Mouse (Mus musculus) layer of hippocampus, postnatal 36 days (tissue): ENCODE data around the gene Rabepk. TPM values are rescaled to one million over a fixed set of nuclear protein-coding genes. Genes with fewer than 3 reads are reported as not detected.
"Not testable (repeated sequence)": the region's sequence is repeated elsewhere in the genome, so short reads cannot be mapped to it uniquely, and the experiment has no call there.

Experiments used
- DNase-seq, 2 experiments: peaks; one replicate each; pipeline ENCODE4 v3.0.0; 2022
- total RNA-seq, 2 experiments: library from RNA; stranded (reverse); gene quantifications; 2 replicates each; pipeline ENCODE4 v1.2.3; 2021

Gene Rabepk
- total RNA-seq: 10 to 100 TPM; 32.8 to 38.1 TPM

DNA sequence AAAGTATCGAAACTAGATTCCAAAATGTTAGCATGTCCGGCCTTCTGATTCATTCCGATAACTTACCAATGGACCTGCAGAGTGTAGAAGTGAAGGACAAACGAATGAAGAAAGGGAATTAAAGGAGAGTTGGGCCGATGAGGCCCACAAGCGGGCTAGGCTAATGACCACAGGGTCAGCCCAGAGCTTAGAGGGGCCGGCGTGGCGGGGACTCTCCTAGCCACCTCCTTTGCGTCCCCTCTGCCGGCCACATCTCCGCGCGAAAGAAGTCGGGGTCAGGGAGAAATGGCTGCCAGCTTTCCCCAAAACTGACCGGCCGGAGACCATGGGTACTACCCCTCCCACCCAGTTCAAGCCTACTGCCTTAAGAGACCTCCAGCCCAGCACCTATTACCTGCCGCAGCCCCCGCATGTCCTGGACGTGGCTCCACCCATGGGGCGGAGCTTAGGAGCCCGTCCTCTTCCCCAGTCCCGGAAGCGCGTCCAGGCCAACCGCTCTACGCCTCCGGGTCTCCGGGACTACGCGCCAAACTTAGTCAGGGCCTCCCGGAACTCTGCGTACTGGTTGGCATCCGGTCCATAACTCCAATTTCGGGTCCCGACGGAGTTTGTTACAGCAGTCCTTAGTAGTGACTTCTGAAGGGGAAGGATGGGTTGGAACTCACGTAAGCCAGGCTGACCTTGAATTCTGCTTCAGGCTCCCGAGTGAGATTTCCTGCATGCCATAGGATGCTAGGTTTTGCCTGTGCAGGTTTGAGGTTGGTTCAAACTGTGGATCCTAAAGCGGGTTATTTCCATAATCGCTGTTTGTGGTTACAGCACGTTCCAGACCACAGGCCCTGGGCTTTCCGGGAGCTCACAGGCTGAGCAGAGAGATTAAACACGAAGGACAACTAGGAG lies at the start of gene Rabepk:
TSS of gene Rabepk (minus strand) at position 556 of the 900 bp plus-strand sequence.
- DNase-seq: peak; percentile 71 to 80

DNA sequence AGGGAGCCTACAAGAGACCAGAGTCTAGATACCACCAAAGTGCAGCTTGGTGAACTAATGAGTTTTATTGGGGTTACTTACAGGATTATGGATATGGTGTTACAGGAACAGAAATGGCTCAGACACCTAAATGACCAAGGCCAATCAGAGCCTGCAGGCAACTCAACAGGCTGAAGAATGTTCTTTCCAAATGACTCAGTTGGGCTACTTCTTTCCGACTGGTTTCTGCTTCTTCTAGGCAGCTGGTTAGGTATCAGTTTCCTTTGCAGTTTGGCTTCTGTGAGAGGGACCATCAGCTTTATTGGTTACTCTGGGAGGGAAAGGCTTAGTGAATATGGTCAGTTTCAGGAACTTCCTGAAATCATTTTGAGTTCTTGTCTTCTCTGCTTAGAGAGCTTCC lies 48.0 kb upstream of the Rabepk start:
- DNase-seq: no peak

DNA sequence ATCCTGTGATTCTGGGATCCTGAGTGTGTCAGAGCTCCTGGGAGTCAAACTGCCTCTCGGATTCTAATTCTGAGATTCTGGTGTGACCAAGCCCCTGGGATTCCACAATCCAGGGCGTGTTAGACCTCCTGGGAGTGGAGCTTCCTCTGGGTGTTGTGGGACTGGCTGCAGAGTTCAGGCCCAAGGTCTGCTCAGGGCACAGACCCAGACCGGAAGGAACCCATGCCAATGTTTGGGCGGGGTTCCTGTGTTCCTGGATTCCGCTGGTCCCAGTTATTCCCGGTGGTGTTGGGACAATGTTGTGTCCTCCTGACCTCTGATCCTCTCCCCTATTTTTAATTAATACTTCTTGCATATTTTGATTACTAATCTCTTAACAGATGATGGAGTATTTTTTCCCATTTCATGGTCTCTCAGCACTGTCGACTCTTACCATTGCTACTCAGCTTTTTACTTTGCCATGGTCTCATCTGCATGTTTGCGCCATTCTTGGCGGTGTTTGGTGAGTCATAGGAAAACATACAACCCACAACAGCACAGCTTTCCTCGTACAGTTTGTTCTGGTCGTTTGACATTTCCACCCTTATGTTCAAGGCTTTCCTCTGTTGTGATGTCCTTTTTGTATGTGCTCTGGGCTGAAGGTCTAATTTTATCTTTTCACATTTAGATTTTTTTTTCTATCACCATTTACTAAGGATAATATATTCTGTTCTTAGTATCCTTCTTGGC lies 43.7 kb upstream of the Rabepk start:
- no peak for DNase-seq

DNA sequence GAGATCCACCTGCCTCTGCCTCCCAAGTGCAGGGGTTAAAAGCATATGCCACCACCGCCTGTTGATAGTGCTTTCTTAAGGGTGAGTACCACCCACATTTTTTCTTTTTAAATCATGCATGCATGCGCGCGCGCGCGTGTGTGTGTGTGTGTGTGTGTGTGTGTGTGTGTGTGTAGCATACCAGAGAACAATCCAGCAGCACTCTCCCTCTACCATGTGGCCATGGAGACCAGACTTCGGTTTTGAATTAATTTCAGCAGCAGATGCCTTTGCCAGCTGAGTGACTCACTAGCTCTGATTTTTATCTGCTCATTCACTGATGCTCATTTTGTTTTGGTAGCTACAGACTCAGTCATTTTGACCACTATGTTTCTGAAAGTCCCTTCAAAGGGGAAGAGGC lies 42.0 kb upstream of the Rabepk start:
- DNase-seq: peak; percentile 46 to 50

DNA sequence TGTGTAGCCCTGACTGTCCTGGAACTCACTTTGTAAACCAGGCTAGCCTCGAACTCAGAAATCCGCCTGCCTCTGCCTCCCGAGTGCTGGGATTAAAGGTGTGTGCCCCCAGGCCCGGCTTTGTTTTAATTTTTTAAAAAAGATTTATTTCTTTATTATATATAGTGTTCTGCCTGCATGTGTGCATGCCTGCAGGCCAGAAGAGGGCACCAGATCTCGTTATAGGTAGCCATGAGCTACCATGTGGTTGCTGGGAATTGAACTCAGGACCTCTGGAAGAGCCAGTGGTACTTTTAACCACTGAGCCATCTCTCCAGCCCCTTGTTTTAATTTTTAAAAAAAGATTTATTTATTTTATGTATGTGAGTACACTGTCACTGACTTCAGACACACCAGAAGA lies 40.4 kb upstream of the Rabepk start:
- not testable (repeated sequence) for DNase-seq

DNA sequence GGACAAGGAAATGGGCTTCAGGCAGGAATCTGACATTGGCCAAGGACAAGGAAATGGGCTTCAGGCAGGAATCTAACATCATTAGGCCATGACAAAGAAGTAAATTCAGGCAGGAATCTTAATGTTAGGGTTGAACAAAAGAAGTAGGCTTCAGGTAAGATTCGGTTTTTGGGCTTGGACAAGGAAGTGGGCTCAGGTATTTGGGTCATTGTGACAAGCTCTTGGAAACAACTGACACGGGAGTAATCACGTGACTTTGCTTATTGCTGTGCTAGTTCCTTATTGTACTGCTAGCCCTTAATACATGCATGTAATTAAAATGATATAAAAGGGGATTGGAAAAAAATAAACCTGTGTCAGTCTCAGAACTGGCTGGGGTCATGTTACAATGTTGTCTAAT lies 36.0 kb upstream of the Rabepk start:
- no peak for DNase-seq

DNA sequence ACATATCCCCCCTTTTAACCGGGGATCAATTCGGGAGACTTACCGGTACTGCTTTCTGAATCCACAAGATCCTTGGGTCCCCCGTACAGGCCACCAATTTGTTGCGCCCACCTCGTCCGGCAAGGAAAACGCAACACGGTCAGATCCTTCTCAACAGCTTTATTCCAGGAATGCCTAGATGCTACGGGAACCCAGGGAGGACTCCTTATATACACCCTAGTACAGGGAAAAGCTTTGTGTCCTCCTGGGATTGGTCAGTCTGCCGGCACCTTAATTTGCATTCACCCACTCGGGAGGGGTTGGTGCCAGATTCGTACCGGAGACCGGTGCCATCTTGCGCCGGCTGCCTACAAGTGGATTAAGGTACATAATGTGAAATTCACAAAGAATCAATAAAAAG lies 33.9 kb upstream of the Rabepk start:
- no peak for DNase-seq

DNA sequence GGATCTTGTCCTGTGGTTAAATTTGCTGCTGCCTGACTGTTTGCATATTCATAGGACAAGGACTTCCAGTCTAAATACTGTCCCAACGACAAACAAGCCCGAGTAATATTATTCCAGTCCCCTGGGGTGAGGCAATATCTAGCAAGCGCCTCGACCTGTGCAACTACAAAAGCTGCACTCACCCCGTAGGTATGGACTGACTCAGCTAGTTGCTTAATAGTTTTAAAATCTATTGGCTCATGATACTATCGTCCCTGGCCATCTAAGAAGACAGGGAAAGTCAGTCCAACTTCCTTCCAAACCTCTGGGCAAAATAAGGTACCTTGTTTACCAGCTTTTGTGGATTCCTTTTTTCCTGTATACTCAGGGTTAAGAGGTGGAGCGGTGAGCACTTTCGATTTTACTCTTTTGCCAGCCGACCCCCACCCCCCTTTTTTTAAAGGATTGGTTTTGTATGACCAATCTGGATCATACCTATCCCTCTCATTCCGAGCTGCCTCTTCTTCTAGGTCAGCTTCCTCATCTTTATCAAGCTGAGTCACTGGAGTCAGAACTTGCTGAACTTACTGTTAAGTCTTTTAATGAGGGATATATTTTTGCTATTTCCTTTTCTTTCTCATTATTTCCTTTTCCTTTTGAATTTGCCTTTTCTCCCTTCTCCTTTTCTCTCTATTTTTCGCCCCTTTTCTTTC lies 33.2 kb upstream of the Rabepk start, which contains the start of gene Gm34653:
TSS of gene Gm34653 (plus strand) at position 242 of the 692 bp plus-strand sequence.
- DNase-seq: not testable (repeated sequence)

DNA sequence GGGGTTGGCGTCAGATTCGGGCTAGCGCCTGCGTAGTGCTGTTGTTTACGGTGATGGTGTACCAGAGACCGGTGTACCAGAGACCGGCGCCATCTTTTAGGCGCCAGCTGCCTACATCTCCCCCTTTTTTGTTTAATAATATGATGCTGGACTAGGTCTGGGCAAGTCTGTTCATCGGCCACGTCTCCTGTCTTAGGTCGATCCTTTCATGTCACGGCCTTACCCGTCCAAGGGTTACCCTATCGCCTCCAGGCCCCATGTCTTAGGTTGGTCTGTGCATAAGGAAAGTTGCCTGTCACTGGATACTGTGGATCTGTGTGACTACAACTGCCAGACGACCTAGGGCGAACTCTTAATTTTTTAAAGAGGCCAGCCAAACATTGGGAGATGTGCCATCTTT lies 30.4 kb upstream of the Rabepk start:
- not testable (repeated sequence) for DNase-seq

DNA sequence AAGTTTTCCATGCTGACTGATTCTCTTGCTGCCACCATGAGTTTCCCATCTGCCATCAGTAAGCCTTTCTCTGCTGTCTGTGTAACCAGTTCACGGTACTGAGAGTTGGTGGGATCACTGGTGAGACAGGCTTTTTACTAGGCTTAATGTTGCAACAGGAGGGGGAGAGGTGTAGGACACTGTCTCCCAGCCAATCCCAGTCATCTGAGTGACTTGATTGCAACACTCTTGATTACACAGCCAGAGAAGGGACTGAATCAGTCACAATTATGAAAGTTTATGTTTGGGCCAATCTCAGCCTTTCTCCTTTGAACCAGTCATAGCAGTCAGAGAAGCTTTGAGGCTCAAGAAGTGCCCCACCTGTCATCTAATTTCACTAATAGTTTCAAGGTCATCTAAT lies 28.3 kb upstream of the Rabepk start:
- DNase-seq: no peak

DNA sequence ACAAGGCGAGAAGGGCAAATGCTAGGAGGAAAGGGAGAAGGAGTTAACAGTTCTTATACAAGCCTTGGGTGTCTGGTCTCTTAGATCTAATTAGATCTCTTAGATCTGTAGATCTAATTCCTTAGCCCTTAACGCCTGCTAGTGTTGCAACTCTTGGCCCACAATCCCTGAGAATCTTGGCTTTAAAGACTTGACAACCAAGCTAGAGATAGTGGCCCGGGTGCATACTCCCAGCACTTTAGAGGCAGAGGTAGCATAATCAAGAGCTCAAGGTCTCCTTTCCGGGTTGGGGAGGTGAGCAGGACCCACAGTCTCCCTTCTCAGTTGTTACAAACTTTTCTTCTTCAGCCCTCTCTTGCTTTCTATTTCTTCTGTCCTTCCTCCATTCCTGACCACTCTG lies 27.9 kb upstream of the Rabepk start:
- DNase-seq: no peak

DNA sequence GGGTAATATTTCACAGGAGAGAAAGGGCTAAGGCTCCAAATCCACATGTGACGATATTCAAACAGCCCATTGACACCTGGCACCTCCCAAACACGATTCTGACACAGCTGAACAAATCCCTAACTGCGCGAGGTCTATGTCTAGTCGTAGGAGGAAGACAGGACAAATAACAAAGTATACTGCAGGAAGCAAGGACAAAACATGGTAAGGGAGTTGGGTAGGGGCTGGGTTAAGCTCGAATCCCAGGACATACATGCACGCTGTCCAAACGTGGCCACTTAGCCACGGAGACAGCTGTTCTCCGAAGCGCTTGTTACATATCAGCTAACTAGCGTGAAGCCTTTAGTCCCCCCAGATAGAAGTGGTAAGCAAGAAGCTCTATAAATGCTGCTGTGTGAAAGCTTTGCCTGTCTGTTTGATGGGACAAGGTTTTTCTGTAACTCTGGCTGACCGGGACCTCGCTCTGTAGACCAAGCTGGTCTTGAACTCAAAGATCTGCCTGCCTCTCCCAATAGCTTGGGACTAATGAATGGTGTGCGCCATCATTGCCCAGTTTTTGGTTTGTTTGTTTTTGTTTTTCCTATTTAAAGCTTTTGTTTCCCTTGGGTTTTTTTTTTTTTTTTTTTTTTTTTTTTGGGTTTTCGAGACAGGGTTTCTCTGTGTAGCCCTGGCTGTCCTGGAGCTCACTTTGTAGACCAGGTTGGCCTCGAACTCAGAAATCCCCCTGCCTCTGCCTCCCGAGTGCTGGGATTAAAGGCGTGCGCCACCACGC lies 26.9 kb upstream of the Rabepk start:
- DNase-seq: no peak

DNA sequence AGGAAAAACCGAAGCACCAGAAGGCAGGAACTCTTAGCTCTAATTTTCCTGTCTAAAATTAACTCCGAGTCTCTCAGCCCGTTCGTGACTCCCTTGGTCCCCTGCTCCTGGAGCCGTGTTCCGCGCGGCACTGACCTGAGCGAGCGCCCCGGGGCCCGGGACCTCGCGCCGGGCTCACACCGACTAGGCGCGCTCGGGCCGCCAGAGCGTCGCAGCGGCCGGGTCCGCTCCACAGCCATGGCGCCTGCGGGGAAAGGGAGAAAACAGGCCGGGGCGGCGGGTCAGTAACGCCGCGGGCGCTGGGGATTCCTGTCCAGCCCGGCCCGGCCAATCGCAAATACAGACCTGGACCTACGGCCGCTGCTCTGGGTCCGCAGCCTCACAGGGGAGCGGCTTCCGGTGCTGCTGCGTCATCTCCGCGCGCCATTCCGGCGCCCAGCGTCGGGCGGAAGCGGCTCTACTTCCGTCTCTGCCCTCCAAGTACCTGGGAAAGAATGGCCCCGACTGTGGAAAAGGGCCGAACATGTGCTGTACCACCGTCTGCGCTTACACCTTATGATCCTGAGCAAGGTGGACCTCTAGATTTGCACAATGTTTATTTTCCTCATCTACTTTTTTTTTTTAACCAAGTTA lies 26.2 kb upstream of the Rabepk start, which contains the start of gene Fbxw2:
TSS of gene Fbxw2 (minus strand) at position 485 of the 633 bp plus-strand sequence.
- DNase-seq: peak; percentile 92

DNA sequence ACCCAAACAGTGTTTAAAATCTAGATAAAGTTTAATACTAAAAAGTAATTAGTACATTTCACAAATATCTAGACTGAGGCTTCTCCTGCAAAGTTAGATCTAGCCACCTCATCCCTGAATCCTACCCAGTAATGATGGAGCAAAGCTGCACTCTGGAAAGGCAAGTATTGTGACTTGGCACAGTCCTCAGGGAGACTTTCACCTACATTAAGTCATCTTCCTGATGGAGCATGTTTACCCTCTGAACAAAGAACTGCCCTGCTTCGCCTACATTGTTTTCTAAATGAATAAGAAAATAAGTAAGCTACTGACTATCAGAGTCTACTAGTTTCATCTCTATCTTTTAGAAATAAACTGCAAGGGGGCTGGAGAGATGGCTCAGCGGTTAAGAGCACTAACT lies 18.8 kb upstream of the Rabepk start:
- DNase-seq: no peak

DNA sequence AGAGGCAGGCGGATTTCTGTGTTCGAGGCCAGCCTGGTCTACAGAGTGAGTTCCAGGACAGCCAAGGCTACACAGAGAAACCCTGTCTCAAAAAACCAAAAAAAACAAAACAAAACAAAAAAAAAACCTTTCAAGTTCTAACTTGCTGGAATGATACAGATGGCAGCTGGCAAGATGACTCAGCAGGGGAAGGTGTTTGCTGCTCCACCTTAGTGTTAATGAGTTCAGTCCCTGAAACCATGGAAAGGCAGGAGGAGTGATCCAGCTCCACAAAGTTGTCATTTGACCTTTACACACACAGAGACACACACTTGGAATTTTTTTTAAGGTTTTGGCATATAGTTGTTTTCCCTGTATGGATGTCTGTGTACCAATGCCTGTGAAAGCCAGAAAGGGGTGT lies 16.2 kb upstream of the Rabepk start:
- not testable (repeated sequence) for DNase-seq

DNA sequence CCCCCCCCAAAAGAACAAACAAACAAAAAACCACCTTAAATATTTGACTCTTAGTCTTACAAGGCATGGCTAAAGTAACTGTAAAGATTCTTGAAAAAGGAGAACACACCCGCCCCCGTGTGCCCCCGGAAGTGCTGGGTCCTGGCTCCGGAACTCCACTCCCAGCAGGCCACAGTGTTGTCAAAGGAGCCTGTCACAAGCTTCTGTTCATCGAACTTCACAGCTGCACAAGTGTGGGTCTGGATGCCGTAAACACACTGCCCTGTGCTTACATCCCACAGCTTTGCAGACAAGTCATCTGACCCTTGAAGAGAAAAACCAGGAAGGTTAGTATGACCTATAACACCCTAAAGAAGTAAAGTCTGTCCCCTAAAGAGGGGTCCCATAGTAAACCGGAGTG lies 13.0 kb upstream of the Rabepk start:
- DNase-seq: no peak

DNA sequence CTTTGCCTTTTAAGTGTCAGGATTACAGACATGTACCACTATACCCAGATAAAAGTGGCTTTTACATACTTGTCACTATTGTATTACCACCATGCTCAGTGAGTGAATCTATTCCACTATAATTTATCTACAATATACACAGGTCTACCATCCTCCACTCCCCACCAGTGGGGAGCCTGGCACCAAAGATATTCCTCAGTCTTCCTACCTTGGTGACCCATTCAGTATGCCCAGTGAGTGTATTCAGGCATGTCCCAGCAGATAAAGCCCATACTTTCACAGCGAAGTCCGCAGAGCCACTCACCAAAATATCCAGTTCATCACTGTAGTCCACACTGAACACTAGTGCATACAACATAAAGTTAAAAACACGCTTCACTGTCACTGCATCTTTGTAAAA lies 11.1 kb upstream of the Rabepk start:
- no peak for DNase-seq

DNA sequence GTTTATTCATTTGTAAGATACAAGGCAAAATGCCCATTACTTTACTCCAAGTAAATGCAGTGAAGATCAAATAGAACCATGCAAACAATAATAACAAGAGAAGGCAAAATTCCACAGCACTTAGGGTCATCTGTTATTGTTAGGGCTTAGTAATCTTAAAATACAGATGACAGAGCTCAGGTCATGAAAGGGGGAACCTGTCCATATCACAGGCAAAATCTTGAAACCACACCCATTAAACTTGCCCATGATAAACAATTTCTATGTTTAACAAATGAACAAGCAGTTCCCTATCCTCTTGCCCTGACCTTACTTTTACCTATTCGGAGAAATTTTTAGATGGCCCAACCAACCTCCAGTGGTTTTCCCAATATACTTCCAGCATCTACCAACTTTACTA lies 9.9 kb upstream of the Rabepk start:
- no peak for DNase-seq

DNA sequence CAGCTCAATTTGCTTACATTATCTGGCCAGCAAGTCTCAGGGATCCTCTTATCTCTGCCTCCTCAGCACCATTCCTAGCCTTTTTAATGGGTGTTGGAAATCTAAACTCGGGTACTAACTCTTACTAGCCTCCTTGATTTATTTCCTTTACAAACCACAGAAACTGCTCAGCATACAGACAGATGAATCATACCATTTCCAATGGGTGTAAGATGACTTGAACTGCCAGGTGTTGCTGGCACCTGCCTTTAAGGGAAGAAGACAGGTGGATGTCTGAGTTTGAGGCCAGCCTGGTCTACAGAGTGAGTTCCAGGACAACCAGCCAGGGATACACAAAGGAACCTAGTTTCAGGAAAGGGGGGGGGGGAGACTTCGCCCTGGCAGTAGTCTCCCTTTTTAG lies 8.3 kb upstream of the Rabepk start:
- DNase-seq: no peak

DNA sequence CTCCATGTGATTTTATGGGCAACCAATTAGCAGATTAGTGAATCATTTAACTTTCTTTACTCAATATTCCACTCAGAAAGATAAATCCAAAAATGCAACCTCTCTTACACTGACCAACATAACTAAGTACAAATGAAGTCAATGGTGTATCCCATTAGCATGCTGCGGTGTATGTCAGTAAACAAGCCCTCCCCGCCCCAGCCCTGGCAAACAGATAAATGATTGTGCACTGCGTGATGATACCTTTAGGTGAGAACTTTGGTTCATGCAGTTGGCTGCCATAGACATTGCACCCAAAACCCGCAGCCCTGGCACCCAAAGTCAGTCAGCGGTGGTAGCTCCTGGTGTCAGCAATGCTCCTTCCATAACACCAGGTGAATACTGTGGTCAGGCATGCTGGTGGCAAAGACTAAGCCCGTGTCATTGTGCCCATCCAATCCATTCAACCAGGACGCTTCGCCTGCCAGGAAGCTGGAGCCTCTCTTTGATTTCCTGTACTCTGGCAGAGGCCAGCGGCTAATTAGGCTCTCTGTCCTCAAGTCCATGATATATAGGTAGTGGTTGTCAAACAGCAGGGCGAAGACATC lies 5.7 kb upstream of the Rabepk start:
- DNase-seq: no peak

DNA sequence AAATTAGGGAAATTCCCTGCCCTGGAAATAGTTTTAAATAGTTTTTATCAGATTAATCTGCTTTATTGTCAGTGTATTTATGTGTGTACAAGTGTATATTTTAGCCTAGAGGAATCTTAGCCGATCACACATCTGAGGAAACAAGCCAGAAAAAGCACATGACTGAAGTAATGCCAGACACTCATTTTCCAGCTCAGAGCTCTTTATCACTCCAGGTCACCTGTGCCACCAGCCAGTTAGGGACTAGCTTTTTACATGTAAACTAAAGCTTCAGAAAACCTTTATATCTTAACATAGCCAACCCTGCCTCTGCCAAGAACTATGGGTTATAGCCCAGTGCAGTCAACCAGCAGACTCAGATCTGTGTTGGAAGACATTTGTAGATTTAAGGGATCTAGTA lies 5.1 kb upstream of the Rabepk start:
- DNase-seq: no peak
